Mouse (Mus musculus) heart, embryonic 16.5 days (tissue): Measurements from ENCODE around the gene Ptpn13. TPM values are rescaled to one million over a fixed set of nuclear protein-coding genes. Genes with fewer than 3 reads are reported as not detected.

ENCODE experiments used
- ATAC-seq: fragments of 200-750 bp; cut with Nextera tagmentation; replicated peaks from 2 replicates; pipeline ENCODE4 v1.8.0; 2017; ENCODE audit warnings: moderate number of reproducible peaks; ENCODE audit not compliant: insufficient read depth, low FRiP score; ENCODE audit errors: extremely low read depth
- H3K27ac ChIP-seq: fragments of 300-500 bp; sonication (generic); 2 replicates; pipeline ENCODE4 v1.5.1; 2014; ENCODE audit warnings: mild to moderate bottlenecking, low read length, control low read depth, moderate library complexity
- H3K27me3 ChIP-seq: fragments of 300-500 bp; sonication (generic); 2 replicates; pipeline ENCODE4 v1.6.1; 2014; ENCODE audit warnings: low read length, mixed read lengths; ENCODE audit not compliant: control insufficient read depth, insufficient read depth
- H3K36me3 ChIP-seq: fragments of 300-500 bp; sonication (generic); 2 replicates; pipeline ENCODE4 v1.6.1; 2014; ENCODE audit not compliant: control insufficient read depth, insufficient read depth
- H3K4me1 ChIP-seq: fragments of 300-500 bp; sonication (generic); 2 replicates; pipeline ENCODE4 v1.6.1; 2014; ENCODE audit warnings: low read length, mixed read lengths; ENCODE audit not compliant: control insufficient read depth, insufficient read depth
- H3K4me2 ChIP-seq: fragments of 300-500 bp; sonication (generic); 2 replicates; pipeline ENCODE4 v1.6.1; 2014; ENCODE audit warnings: low read depth, mild to moderate bottlenecking, control low read depth, low read length
- H3K4me3 ChIP-seq: fragments of 300-500 bp; sonication (generic); 2 replicates; pipeline ENCODE4 v1.5.1; 2014; ENCODE audit warnings: mild to moderate bottlenecking, control low read depth, low read length
- H3K9ac ChIP-seq: fragments of 300-500 bp; sonication (generic); 2 replicates; pipeline ENCODE4 v1.6.1; 2014; ENCODE audit warnings: low read length, control low read depth
- H3K9me3 ChIP-seq: fragments of 300-500 bp; sonication (generic); replicated peaks from 2 replicates; pipeline ENCODE4 v1.6.1; 2016; ENCODE audit warnings: low read length; ENCODE audit not compliant: control insufficient read depth
- WGBS: fragments of 180-500 bp; shearing (Covaris S2); extraction: QIAGEN DNeasy Blood & Tissue Kit; methylation state at CpG from one replicate; pipeline ENCODE4 v1.1.7; 2014; 5-methylcytosine and 5-hydroxymethylcytosine counted together
- polyA plus RNA-seq: library from polyadenylated mRNA; unstranded; fragments of >200 nt; fragmentation: Nextera tagmentation; extraction: Ambion mirVana; gene quantifications from 2 replicates; pipeline ENCODE4 v1.2.1, GENCODE M21; 2015

The Ptpn13 gene
- polyA plus RNA-seq, 1 experiment from 2014 or later, result 7.8 TPM

GRCm38 (mm10) chr5:103644167-103644566 lies 219.2 kb downstream of the Ptpn13 start:
- Histone ChIP-seq H3K4me3 (no peak overlapping the region), H3K4me2 (no peak overlapping the region), H3K4me1 (no peaks in the 10 kb centered on the region), H3K27me3 (no peaks in the 10 kb centered on the region), H3K9me3 (no peaks in the 10 kb centered on the region), H3K36me3 (no peaks in the 10 kb centered on the region), H3K9ac (no peak overlapping the region), H3K27ac (no peak overlapping the region)
- ATAC-seq, result no peak
- WGBS, result 97% methylated on average over 1 of the region's 1 CpGs

- Histone ChIP-seq H3K27me3 (no peaks in the 10 kb centered on the region), H3K9me3 (no peaks in the 10 kb centered on the region), H3K36me3 (no peaks in the 10 kb centered on the region), H3K4me3 (no peak overlapping the region), H3K4me2 (no peak overlapping the region), H3K9ac (no peak overlapping the region), H3K27ac (no peak overlapping the region), H3K4me1 (no peaks in the 10 kb centered on the region)
- ATAC-seq, result no peak
- 72% methylated on average over 3 of the region's 3 CpGs for WGBS
Measured at GRCm38 (mm10) chr5:103647320-103647719, 222.3 kb downstream of the Ptpn13 start.

Other genes with a start within 250 kb of the Ptpn13 start
- gene Mapk10, start 213.9 kb upstream of the Ptpn13 start, polyA plus RNA-seq, result 2.7 and 3.6 TPM in 2 replicates
- 2.2 and 2.5 TPM in 2 replicates for gene Slc10a6, start 204.2 kb downstream of the Ptpn13 start, polyA plus RNA-seq
- 0.24 and 0.35 TPM in 2 replicates for gene 1700016H13Rik, start 230.8 kb downstream of the Ptpn13 start, polyA plus RNA-seq